Mouse (Mus musculus) testis, adult 10 weeks (tissue): Measurements from ENCODE around the gene Gm45844. TPM values are rescaled to one million over a fixed set of nuclear protein-coding genes. Genes with fewer than 3 reads are reported as not detected.

Experiments
- polyA plus RNA-seq: library from polyadenylated mRNA; stranded (reverse); fragments of 350-450 nt; fragmentation: Illumina TruSeq; extraction: RNeasy Lipid Tissue Mini Kit (QIAGEN cat#74804); gene quantifications from one replicate; pipeline ENCODE4 v1.2.3, GENCODE M21; 2014; ENCODE audit warnings: low read depth, low replicate concordance

The Gm45844 gene
- polyA plus RNA-seq = 7.6 TPM

DNA sequence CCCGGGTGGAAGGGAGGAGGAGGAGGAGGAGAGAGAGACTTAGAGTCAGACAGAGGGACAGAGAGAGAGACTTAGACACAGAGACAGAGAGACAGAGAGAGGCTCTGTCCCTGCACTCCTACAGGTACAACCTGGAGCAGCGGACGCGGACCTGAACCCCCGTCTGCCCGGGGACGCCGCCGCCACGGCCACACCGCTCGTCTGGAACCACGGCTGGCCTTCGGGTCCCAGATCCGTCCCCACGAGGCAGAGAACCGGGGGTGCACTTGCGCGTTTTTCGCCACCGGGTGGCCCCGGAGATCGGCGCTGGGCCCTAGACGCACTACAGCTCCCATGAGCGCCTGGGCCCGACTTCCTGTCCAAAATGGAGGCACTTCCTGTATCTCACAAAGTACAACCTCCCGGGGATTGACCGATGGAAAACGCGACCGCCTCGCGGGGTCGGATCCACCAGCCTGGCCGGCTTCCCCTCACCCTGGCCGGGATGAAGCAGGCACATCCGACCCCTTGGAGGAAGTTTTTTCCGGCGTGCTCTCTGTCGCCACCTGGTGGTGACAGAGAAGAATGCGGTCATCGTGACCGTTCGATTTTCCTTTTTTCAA lies at the start of gene Gm45844:
Gm45844 (minus strand) TSS at position 324 of the 602 bp plus-strand sequence.

DNA sequence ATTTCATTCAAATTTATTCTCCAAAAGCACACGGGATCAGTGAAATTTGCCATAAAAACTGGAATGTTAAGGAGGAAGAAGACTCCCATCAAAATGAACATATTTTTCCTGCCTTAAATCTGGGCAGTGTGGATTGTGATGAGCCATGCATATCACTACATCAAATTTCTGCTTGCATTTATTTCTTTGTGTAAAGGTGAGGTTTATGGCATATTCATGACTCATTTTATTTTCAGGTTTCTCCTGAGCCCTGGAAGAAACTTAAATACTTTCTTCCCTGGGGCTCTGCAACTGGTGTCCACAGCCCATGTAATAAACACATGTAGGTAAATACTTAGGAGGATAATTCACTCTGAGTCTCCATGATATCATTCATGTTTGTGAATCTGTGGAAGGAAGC lies 30.9 kb downstream of the Gm45844 start, which contains the start of gene Vmn2r29:
Vmn2r29 (minus strand) TSS at position 101 of the 400 bp plus-strand sequence.

DNA sequence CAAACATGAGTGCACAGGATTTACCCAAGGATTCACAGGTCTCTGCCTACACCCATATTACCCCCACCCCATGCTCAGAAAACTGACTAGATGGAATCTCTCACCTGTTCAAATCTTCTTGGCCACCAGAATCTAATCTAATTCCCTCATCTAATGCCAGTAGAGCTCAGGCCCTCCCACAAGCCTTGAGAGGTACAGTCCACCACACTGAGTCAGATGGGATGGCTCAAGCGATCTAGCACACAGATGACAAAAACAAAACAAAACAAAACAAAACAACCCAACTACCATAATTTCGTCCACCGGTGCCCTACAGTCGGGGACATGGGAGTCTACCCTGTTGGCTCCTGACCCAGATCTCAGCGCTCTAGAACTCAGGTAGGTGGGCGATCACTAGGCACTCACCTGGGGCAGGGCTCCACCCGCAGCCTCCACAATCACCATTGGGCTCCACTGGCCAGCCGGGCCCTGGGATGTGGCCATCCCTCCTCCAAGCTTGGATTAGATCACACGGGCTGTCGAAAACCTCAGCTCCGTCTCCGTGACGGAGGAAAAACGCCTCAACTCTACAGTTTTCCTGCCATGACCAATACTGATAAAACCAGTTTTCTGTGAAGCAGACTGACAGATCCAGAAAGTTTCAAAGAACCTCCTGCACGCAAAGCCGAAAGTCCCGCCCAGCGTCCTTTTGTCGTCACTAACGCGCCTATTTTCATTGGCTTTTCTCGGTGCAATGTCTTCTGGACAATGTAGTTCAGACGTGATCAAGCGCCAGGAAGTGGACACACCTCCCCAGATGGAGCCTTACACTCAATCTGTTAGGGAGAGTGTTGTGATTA lies 68.6 kb downstream of the Gm45844 start, which contains the start of gene Zfp772:
Zfp772 (minus strand) TSS at position 686 of the 839 bp plus-strand sequence.

DNA sequence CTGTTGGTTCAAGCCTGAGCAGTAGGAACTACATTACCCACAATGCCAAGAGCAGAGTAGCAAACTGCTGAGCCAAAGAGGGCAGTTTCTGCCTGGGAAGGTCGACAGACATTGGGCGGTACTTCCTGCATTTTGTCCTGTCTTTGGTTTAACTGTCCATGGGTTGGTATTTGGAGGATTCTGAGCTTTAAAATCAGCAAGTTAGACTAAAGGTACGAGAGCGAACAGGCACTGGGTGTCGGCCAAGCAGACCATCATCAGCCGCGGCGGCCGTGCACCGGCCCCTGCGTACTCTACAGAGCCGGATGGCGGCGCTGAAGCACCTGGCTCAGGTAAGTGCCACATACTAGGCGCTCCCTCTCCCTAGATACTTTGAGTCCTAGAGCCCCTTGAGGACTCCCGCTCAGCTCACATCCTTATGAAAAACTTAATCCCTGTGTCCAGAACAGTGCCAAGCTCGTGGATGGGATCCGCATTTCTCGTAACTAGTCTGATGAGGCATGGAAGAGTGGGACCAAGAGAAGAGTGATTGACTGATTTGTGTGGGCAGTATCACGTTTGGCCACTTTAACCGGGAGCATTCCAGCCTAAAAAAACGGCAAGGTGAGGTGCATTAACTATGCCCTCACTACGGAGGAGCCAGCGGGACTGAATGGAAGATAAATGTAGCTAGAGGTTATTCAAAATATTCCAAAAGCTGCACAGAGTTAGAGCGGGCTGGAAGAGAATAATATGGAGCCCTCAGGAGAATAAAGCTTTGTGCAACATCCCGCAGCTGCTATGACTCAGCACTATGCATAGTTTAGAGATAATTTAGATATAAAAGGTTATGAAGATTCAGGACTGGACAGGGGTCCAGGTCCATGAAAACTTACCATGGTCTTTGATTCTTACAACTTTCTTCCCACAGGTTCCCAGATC lies 106.6 kb downstream of the Gm45844 start, which contains the start of gene Zfp418:
Zfp418 (plus strand) TSS at position 104 of the 921 bp plus-strand sequence.

Other genes with a start within 250 kb of the Gm45844 start
- gene Zfp954, start 156.8 kb downstream of the Gm45844 start, polyA plus RNA-seq = 1.5 TPM
- gene Zfp773, start 141.5 kb downstream of the Gm45844 start, polyA plus RNA-seq = 0.46 TPM
- gene Zfp418, start 107.0 kb downstream of the Gm45844 start, polyA plus RNA-seq = 0.31 TPM
- 3.5 TPM for gene Zfp772, start 68.3 kb downstream of the Gm45844 start, polyA plus RNA-seq
- gene Vmn2r29, start 31.0 kb downstream of the Gm45844 start, polyA plus RNA-seq = 8.9 TPM
- gene Clcn4, start 22.6 kb upstream of the Gm45844 start, polyA plus RNA-seq = 37.0 TPM
- gene Vmn2r30, start 59.3 kb upstream of the Gm45844 start, polyA plus RNA-seq = 0.04 TPM
- gene Gm45783, start 96.3 kb upstream of the Gm45844 start, polyA plus RNA-seq = not detected
- not detected for gene Vmn2r31, start 121.4 kb upstream of the Gm45844 start, polyA plus RNA-seq
- gene Vmn2r32, start 201.7 kb upstream of the Gm45844 start, polyA plus RNA-seq = not detected